Mouse (Mus musculus) neural tube, embryonic 11.5 days (tissue): ENCODE results near the gene Il11. TPM values are rescaled to one million over a fixed set of nuclear protein-coding genes. Genes with fewer than 3 reads are reported as not detected.

Experiments used
- ATAC-seq: fragments of 200-750 bp; cut with Nextera tagmentation; 2 replicates; pipeline ENCODE4 v1.8.0; 2017; ENCODE audit warnings: moderate number of reproducible peaks, mild to moderate bottlenecking, moderate TSS enrichment, moderate library complexity; ENCODE audit not compliant: insufficient read depth, low FRiP score, low TSS enrichment
- DNase-seq: peaks from one replicate; pipeline ENCODE4 v3.0.0-alpha.2; 2015; ENCODE audit warnings: low spot score
- H3K27ac ChIP-seq: fragments of 300-500 bp; sonication (generic); 2 replicates; pipeline ENCODE4 v1.5.1; 2014; ENCODE audit warnings: low read depth, mild to moderate bottlenecking, low read length
- H3K27me3 ChIP-seq: fragments of 300-500 bp; sonication (generic); 2 replicates; pipeline ENCODE4 v1.6.1; 2014; ENCODE audit warnings: mild to moderate bottlenecking, low read length, mixed read lengths; ENCODE audit not compliant: control insufficient read depth, insufficient read depth
- H3K36me3 ChIP-seq: fragments of 300-500 bp; sonication (generic); 2 replicates; pipeline ENCODE4 v1.6.1; 2014; ENCODE audit warnings: mild to moderate bottlenecking, low read length, moderate library complexity, mixed read lengths; ENCODE audit not compliant: control insufficient read depth, insufficient read depth
- H3K4me1 ChIP-seq: fragments of 300-500 bp; sonication (generic); 2 replicates; pipeline ENCODE4 v1.6.1; 2014; ENCODE audit warnings: low read length, mixed read lengths; ENCODE audit not compliant: control insufficient read depth, insufficient read depth
- H3K4me2 ChIP-seq: fragments of 300-500 bp; sonication (generic); 2 replicates; pipeline ENCODE4 v1.6.1; 2014; ENCODE audit warnings: low read depth, mild to moderate bottlenecking, moderate library complexity
- H3K4me3 ChIP-seq: fragments of 300-500 bp; sonication (generic); 2 replicates; pipeline ENCODE4 v1.5.1; 2014; ENCODE audit warnings: low read depth, low read length
- H3K9ac ChIP-seq: fragments of 300-500 bp; sonication (generic); 2 replicates; pipeline ENCODE4 v1.6.1; 2014; ENCODE audit warnings: mild to moderate bottlenecking, low read length
- H3K9me3 ChIP-seq: fragments of 300-500 bp; sonication (generic); 2 replicates; pipeline ENCODE4 v1.6.1; 2016; ENCODE audit warnings: low read length; ENCODE audit not compliant: control insufficient read depth
- WGBS: fragments of 180-500 bp; shearing (Covaris S2); extraction: QIAGEN DNeasy Blood & Tissue Kit; methylation state at CpG from one replicate; pipeline ENCODE4 v1.1.7; 2014; 5-methylcytosine and 5-hydroxymethylcytosine counted together
- polyA plus RNA-seq: library from polyadenylated mRNA; unstranded; fragments of >200 nt; fragmentation: Nextera tagmentation; extraction: Ambion mirVana; gene quantifications from 2 replicates; pipeline ENCODE4 v1.2.1, GENCODE M21; 2014

Il11 gene
- polyA plus RNA-seq, 1 experiment from 2014 or later = 0.16 TPM

GRCm38 (mm10) chr7:4777851-4778637, 4.6 kb downstream of the Il11 start:
- H3K9me3 ChIP-seq = no peaks in the 10 kb centered on the region
- no peak overlapping the region for H3K4me3 ChIP-seq
- H3K4me2 ChIP-seq = no peak overlapping the region; the same call in 1 of the 2 replicates
- DNase-seq (no peak), ATAC-seq (peak; percentile 5; the same call in 1 of the 2 replicates)
- WGBS = 8% methylated on average over 18 of the region's 20 CpGs
- H3K9ac ChIP-seq = no peak overlapping the region; the same call in 1 of the 2 replicates
- H3K4me1 ChIP-seq = no peaks in the 10 kb centered on the region
- H3K27ac ChIP-seq = no peak overlapping the region
- no peaks in the 10 kb centered on the region for H3K36me3 ChIP-seq
- peaks cover 42% of the 10 kb centered on the region for H3K27me3 ChIP-seq

- 3% methylated on average over 36 of the region's 56 CpGs for WGBS
- Histone ChIP-seq H3K27me3 (peaks cover 42% of the 10 kb centered on the region), H3K4me1 (no peaks in the 10 kb centered on the region), H3K4me2 (peak overlapping the region; percentile 46), H3K9me3 (no peaks in the 10 kb centered on the region), H3K9ac (peak overlapping the region; percentile 42), H3K36me3 (no peaks in the 10 kb centered on the region), H3K27ac (no peak overlapping the region), H3K4me3 (peak overlapping the region; percentile 20)
- ATAC-seq = peak; percentile 85
- peak; percentile 83 for DNase-seq
Measured at GRCm38 (mm10) chr7:4776861-4777830, 5.5 kb downstream of the Il11 start.

GRCm38 (mm10) chr7:4776131-4776530, 6.5 kb downstream of the Il11 start:
- no peak overlapping the region for H3K4me3 ChIP-seq
- 44% methylated on average over 10 of the region's 10 CpGs for WGBS

GRCm38 (mm10) chr7:4771202-4771601, 11.5 kb downstream of the Il11 start, which contains the start of gene Fam71e2:
Fam71e2 (minus strand) TSS chr7:4771302.
- peaks cover 10% of the 10 kb centered on the region for H3K27me3 ChIP-seq
- DNase-seq (no peak), ATAC-seq (no peak)
- H3K36me3 ChIP-seq = no peaks in the 10 kb centered on the region
- H3K27ac ChIP-seq = no peak within 1 kb of the TSS
- no peaks in the 10 kb centered on the region for H3K9me3 ChIP-seq
- no peak within 1 kb of the TSS for H3K9ac ChIP-seq
- WGBS = 79% methylated on average over 3 of the region's 5 CpGs
- H3K4me2 ChIP-seq = no peak within 1 kb of the TSS
- H3K4me1 ChIP-seq = no peaks in the 10 kb centered on the region
- no peak within 1 kb of the TSS for H3K4me3 ChIP-seq

More at GRCm38 (mm10) chr7:4776131-4776530, 6.5 kb downstream of the Il11 start:
- DNase-seq (no peak), ATAC-seq (no peak)
- H3K9me3 ChIP-seq = no peaks in the 10 kb centered on the region
- H3K4me1 ChIP-seq = no peaks in the 10 kb centered on the region
- no peak overlapping the region for H3K4me2 ChIP-seq
- peaks cover 42% of the 10 kb centered on the region for H3K27me3 ChIP-seq
- H3K27ac ChIP-seq = no peak overlapping the region
- H3K9ac ChIP-seq = no peak overlapping the region
- no peaks in the 10 kb centered on the region for H3K36me3 ChIP-seq

- 13% methylated on average over 4 of the region's 4 CpGs for WGBS
- ATAC-seq (no peak), DNase-seq (no peak)
- H3K4me1 ChIP-seq = 0 out of 2 replicates have a peak, but pooled peaks cover 3% of the 10 kb centered on the region
- H3K4me2 ChIP-seq = no peak overlapping the region
- H3K4me3 ChIP-seq = no peak overlapping the region
- no peaks in the 10 kb centered on the region for H3K27me3 ChIP-seq
- no peaks in the 10 kb centered on the region for H3K36me3 ChIP-seq
- no peaks in the 10 kb centered on the region for H3K9me3 ChIP-seq
- H3K9ac ChIP-seq = no peak overlapping the region
- no peak overlapping the region for H3K27ac ChIP-seq
Measured at GRCm38 (mm10) chr7:4764946-4765710, 17.5 kb downstream of the Il11 start.

GRCm38 (mm10) chr7:4759670-4760069, 23.0 kb downstream of the Il11 start:
- Histone ChIP-seq H3K4me1 (no peaks in the 10 kb centered on the region), H3K4me3 (no peak overlapping the region), H3K9ac (no peak overlapping the region), H3K36me3 (no peaks in the 10 kb centered on the region), H3K27me3 (no peaks in the 10 kb centered on the region), H3K27ac (no peak overlapping the region), H3K4me2 (no peak overlapping the region), H3K9me3 (no peaks in the 10 kb centered on the region)
- no peak for DNase-seq
- WGBS = 63% methylated on average over 1 of the region's 1 CpGs
- ATAC-seq = no peak

- H3K4me2 ChIP-seq = peak within 1 kb of the TSS; percentile 39
- no peak within 1 kb of the TSS for H3K27ac ChIP-seq
- no peaks in the 10 kb centered on the region for H3K9me3 ChIP-seq
- H3K36me3 ChIP-seq = no peaks in the 10 kb centered on the region; the same call in 1 of the 2 replicates
- no peaks in the 10 kb centered on the region for H3K27me3 ChIP-seq
- H3K4me1 ChIP-seq = peaks cover 7% of the 10 kb centered on the region
- H3K9ac ChIP-seq = peak within 1 kb of the TSS; percentile 35; the same call in 1 of the 2 replicates
- WGBS = 2% methylated on average over 24 of the region's 24 CpGs
- peak within 1 kb of the TSS; percentile 31 for H3K4me3 ChIP-seq
- ATAC-seq (peak; percentile 95), DNase-seq (peak; percentile 89)
Measured at GRCm38 (mm10) chr7:4752821-4753570, 29.7 kb downstream of the Il11 start, which contains the start of gene Cox6b2. Cox6b2 (minus strand) TSS chr7:4753094.
